Mouse (Mus musculus) limb, embryonic 14.5 days (tissue): ENCODE data around the gene Nat9. TPM values are rescaled to one million over a fixed set of nuclear protein-coding genes. Genes with fewer than 3 reads are reported as not detected.
A peak's percentile ranks its signal among the peaks of the same experiment; 100 is the strongest.

Source experiments
- ATAC-seq: fragments of 200-750 bp; cut with Nextera tagmentation; 2 replicates; pipeline ENCODE4 v1.8.0; 2017; ENCODE audit warnings: low read depth, moderate number of reproducible peaks, moderate TSS enrichment; ENCODE audit not compliant: low FRiP score
- DNase-seq: peaks from one replicate; pipeline ENCODE4 v3.0.0-alpha.2; 2015; ENCODE audit warnings: low spot score
- H3K27ac ChIP-seq: fragments of 300-500 bp; sonication (generic); replicated peaks from 2 replicates; pipeline ENCODE4 v1.5.1; 2014; ENCODE audit warnings: low read depth, mild to moderate bottlenecking, low read length, moderate library complexity, mixed read lengths
- H3K27me3 ChIP-seq: fragments of 300-500 bp; sonication (generic); 2 replicates; pipeline ENCODE4 v1.6.1; 2014; ENCODE audit warnings: low read length, mixed read lengths; ENCODE audit not compliant: control insufficient read depth, insufficient read depth
- H3K36me3 ChIP-seq: fragments of 300-500 bp; sonication (generic); 2 replicates; pipeline ENCODE4 v1.6.1; 2014; ENCODE audit warnings: mild to moderate bottlenecking, low read length, moderate library complexity, mixed read lengths; ENCODE audit not compliant: control insufficient read depth, insufficient read depth
- H3K4me1 ChIP-seq: fragments of 300-500 bp; sonication (generic); 2 replicates; pipeline ENCODE4 v1.6.1; 2014; ENCODE audit warnings: antibody characterized with exemption, low read length, mixed read lengths; ENCODE audit not compliant: control insufficient read depth, insufficient read depth
- H3K4me2 ChIP-seq: fragments of 300-500 bp; sonication (generic); replicated peaks from 2 replicates; pipeline ENCODE4 v1.6.1; 2014; ENCODE audit warnings: low read depth, mild to moderate bottlenecking, low read length, moderate library complexity; ENCODE audit not compliant: severe bottlenecking
- H3K4me3 ChIP-seq: fragments of 300-500 bp; sonication (generic); replicated peaks from 2 replicates; pipeline ENCODE4 v1.5.1; 2014; ENCODE audit warnings: low read length
- H3K9ac ChIP-seq: fragments of 300-500 bp; sonication (generic); 2 replicates; pipeline ENCODE4 v1.6.1; 2014; ENCODE audit warnings: mild to moderate bottlenecking, low read depth, low read length, moderate library complexity; ENCODE audit not compliant: severe bottlenecking
- H3K9me3 ChIP-seq: fragments of 300-500 bp; sonication (generic); 2 replicates; pipeline ENCODE4 v1.6.1; 2016; ENCODE audit warnings: low read length; ENCODE audit not compliant: control insufficient read depth
- POLR2A ChIP-seq: fragments of 200-500 bp; IDR thresholded peaks from 2 replicates; pipeline ENCODE4 v1.8.0; 2012; ENCODE audit warnings: inconsistent platforms, mild to moderate bottlenecking, moderate library complexity, borderline replicate concordance; ENCODE audit not compliant: insufficient read depth, insufficient read length; ENCODE audit errors: extremely low read depth
- WGBS: fragments of 180-500 bp; shearing (Covaris S2); extraction: QIAGEN DNeasy Blood & Tissue Kit; methylation state at CpG from one replicate; pipeline ENCODE4 v1.1.7; 2014; 5-methylcytosine and 5-hydroxymethylcytosine counted together
- polyA plus RNA-seq, 2 experiments: library from polyadenylated mRNA; depleted of rRNA in 1 of 2; stranded (reverse) in 1 of 2; unstranded in 1 of 2; fragments of >200 nt; fragmentation: Nextera tagmentation in 1 of 2; extraction: Ambion mirVana in 1 of 2; gene quantifications; 2 replicates each; pipeline versions ENCODE4 v1.2.1 to v1.2.3; 2012 to 2014

Nat9 gene
- polyA plus RNA-seq, 2 experiments, result 20.0 to 32.1 TPM

- Histone ChIP-seq H3K36me3 (no peaks in the 10 kb centered on the region), H3K9ac (no peak overlapping the region), H3K4me2 (peak overlapping the region; percentile 18; the same call in 1 of the 2 replicates), H3K27me3 (0 out of 2 replicates have a peak, but pooled peaks cover 5% of the 10 kb centered on the region), H3K4me1 (peaks cover 28% of the 10 kb centered on the region), H3K9me3 (no peaks in the 10 kb centered on the region), H3K27ac (no peak overlapping the region; the same call in 1 of the 2 replicates), H3K4me3 (no peak overlapping the region)
- DNase-seq (no peak), ATAC-seq (no peak)
- TF ChIP-seq POLR2A, result no peak
- WGBS, result 42% methylated on average over 10 of the region's 10 CpGs
Observed at GRCm38 (mm10) chr11:115177559-115178195, 10.0 kb downstream of the Nat9 start.

- H3K36me3 ChIP-seq, result no peaks in the 10 kb centered on the region
- DNase-seq, result peak; percentile 28
- H3K27ac ChIP-seq, result peak overlapping the region; percentile 58
- peaks cover 37% of the 10 kb centered on the region for H3K4me1 ChIP-seq
- no peak for TF ChIP-seq POLR2A
- whole genome bisulfite sequencing, result 64% methylated on average over 24 of the region's 24 CpGs
- H3K9ac ChIP-seq, result no peak overlapping the region
- ATAC-seq, result no peak
- H3K9me3 ChIP-seq, result no peaks in the 10 kb centered on the region
- 0 out of 2 replicates have a peak, but pooled peaks cover 5% of the 10 kb centered on the region for H3K27me3 ChIP-seq
- no peak overlapping the region for H3K4me2 ChIP-seq
- H3K4me3 ChIP-seq, result no peak overlapping the region
Observed at GRCm38 (mm10) chr11:115176399-115177190, 11.1 kb downstream of the Nat9 start.

GRCm38 (mm10) chr11:115173549-115174339 is 13.9 kb downstream of the Nat9 start:
- no peak overlapping the region for H3K9ac ChIP-seq
- H3K9me3 ChIP-seq, result no peaks in the 10 kb centered on the region
- H3K27me3 ChIP-seq, result 0 out of 2 replicates have a peak, but pooled peaks cover 5% of the 10 kb centered on the region
- H3K4me3 ChIP-seq, result no peak overlapping the region
- no peaks in the 10 kb centered on the region for H3K36me3 ChIP-seq
- 13% methylated on average over 16 of the region's 16 CpGs for WGBS
- no peak for TF ChIP-seq POLR2A
- ATAC-seq, result no peak
- DNase-seq, result no peak
- peaks cover 41% of the 10 kb centered on the region for H3K4me1 ChIP-seq
- H3K4me2 ChIP-seq, result peak overlapping the region; percentile 10; the same call in 1 of the 2 replicates
- H3K27ac ChIP-seq, result no peak overlapping the region

GRCm38 (mm10) chr11:115172825-115173287 is 14.8 kb downstream of the Nat9 start:
- Histone ChIP-seq H3K4me3 (no peak overlapping the region), H3K9me3 (no peaks in the 10 kb centered on the region), H3K4me2 (no peak overlapping the region), H3K36me3 (no peaks in the 10 kb centered on the region), H3K27ac (no peak overlapping the region), H3K4me1 (peaks cover 39% of the 10 kb centered on the region), H3K9ac (no peak overlapping the region), H3K27me3 (0 out of 2 replicates have a peak, but pooled peaks cover 5% of the 10 kb centered on the region)
- peak; percentile 64 for DNase-seq
- TF ChIP-seq POLR2A, result no peak
- WGBS, result 35% methylated on average over 4 of the region's 4 CpGs
- ATAC-seq, result no peak

- Histone ChIP-seq H3K4me2 (no peak overlapping the region), H3K4me1 (peaks cover 29% of the 10 kb centered on the region), H3K27me3 (0 out of 2 replicates have a peak, but pooled peaks cover 5% of the 10 kb centered on the region), H3K9me3 (no peaks in the 10 kb centered on the region), H3K36me3 (no peaks in the 10 kb centered on the region), H3K4me3 (no peak overlapping the region), H3K27ac (no peak overlapping the region), H3K9ac (no peak overlapping the region)
- 27% methylated on average over 8 of the region's 8 CpGs for WGBS
- ATAC-seq (no peak), DNase-seq (no peak)
- no peak for TF ChIP-seq POLR2A
Observed at GRCm38 (mm10) chr11:115171125-115171524, 16.5 kb downstream of the Nat9 start.
